Mouse (Mus musculus) CH12.LX (cell line): ENCODE data around the gene Slc24a2.

ENCODE experiments used
- CHD1 ChIP-seq: IDR thresholded peaks from 2 replicates; pipeline ENCODE4 v1.6.1; 2012; ENCODE audit warnings: low read depth, low read length, improper control_type of control experiment, inconsistent platforms
- CTCF ChIP-seq, 2 experiments: IDR thresholded peaks in 1 of 2; conservative IDR thresholded peaks in 1 of 2; 2 replicates each; pipeline ENCODE4 v1.5.1; 2011 to 2012; ENCODE audit warnings: low read depth in 2 of 2, low read length in 2 of 2, improper control_type of control experiment in 1 of 2, inconsistent platforms in 1 of 2, mild to moderate bottlenecking in 1 of 2, moderate library complexity in 1 of 2
- GABPA ChIP-seq: IDR thresholded peaks from 2 replicates; pipeline ENCODE4 v1.6.1; 2012; ENCODE audit warnings: low read depth, low read length, improper control_type of control experiment, inconsistent platforms; ENCODE audit not compliant: insufficient replicate concordance
- JUN ChIP-seq: IDR thresholded peaks from 2 replicates; pipeline ENCODE4 v1.6.1; 2011; ENCODE audit warnings: low read depth, mild to moderate bottlenecking, low read length, improper control_type of control experiment, moderate library complexity; ENCODE audit not compliant: insufficient read depth
- MAX ChIP-seq: IDR thresholded peaks from 2 replicates; pipeline ENCODE4 v1.6.1; 2011; ENCODE audit warnings: low read length, improper control_type of control experiment
- MEF2A ChIP-seq: IDR thresholded peaks from 2 replicates; pipeline ENCODE4 v1.6.1; 2014; ENCODE audit warnings: low read depth, mild to moderate bottlenecking, inconsistent platforms, low read length, improper control_type of control experiment, borderline replicate concordance
- NRF1 ChIP-seq: IDR thresholded peaks from 2 replicates; pipeline ENCODE4 v1.6.1; 2014; ENCODE audit warnings: low read depth, mild to moderate bottlenecking, inconsistent platforms, low read length, improper control_type of control experiment, moderate library complexity
- POLR2A ChIP-seq: IDR thresholded peaks from 2 replicates; pipeline ENCODE4 v1.6.1; 2011; ENCODE audit warnings: low read depth, mild to moderate bottlenecking, improper control_type of control experiment, low read length
- SMC3 ChIP-seq: IDR thresholded peaks from 2 replicates; pipeline ENCODE4 v1.6.1; 2011; ENCODE audit warnings: low read depth, low read length, improper control_type of control experiment
- USF1 ChIP-seq: IDR thresholded peaks from 2 replicates; pipeline ENCODE4 v1.6.1; 2014; ENCODE audit warnings: low read depth, mild to moderate bottlenecking, inconsistent platforms, low read length, improper control_type of control experiment
- ZC3H11A ChIP-seq: IDR thresholded peaks from 2 replicates; pipeline ENCODE4 v1.6.1; 2012; ENCODE audit warnings: low read depth, mild to moderate bottlenecking, inconsistent platforms, low read length, improper control_type of control experiment

- TF ChIP-seq GABPA (no peak), CHD1 (no peak), CTCF (conservative IDR thresholded peaks at IDR 0.05 in 1 of 2, IDR thresholded peaks at IDR 0.05 in 1 of 2; ENCODE audit: low read depth in 2 of 2, low read length in 2 of 2) (no peak), JUN (no peak), POLR2A (no peak), SMC3 (no peak), NRF1 (no peak), MAX (no peak), ZC3H11A (no peak), MEF2A (no peak), USF1 (no peak)
Observed at GRCm38 (mm10) chr4:87052881-87053280, 177.4 kb downstream of the Slc24a2 start.
